Comparison of ENCODE assay signal across 21 mouse cellular contexts in the genomic region with DNA sequence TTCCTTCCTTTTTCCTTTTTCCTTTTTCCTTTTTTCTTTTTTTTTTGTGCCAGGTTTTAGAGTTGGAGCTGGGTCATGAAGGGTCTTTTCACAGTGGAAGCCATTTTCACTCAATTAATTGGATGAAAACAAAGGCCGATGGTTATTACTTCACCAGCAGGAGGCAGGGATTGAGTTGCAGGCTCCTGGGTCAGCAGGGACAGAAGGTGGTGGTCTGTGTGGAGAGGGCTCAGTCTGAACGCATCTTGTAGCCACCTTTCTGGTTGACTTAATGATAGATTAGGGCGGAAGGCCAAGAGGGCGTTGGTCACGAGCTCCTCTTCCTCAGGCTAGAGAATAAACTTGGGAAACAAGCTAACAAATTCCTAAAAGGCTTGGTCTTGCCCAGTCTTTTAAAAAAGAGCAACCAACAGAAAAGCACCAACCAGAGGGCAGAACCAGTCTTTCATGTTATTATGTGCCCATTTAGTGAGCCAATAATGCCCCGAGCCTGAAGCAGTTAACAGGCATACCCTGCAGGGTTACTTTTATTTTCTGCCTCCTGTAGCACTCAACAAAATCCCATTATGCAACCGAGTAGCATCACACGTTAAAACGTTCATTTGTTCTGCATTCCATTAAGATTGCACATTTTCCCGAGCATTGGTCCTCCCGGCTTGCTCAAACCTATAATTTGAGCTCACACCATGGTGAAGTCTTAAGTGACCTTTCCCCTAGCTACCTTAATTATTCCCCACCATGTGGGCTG.
DNase-seq lines count a peak whose midpoint lies in the region; ATAC-seq and TF ChIP-seq lines count a peak whose summit lies in the region.
"Had no signal": no experiment of that assay in that cellular context is flagged by ENCODE, and none has a peak within 500 bp of the region (broad histone marks: within the 10 kb centered on the region; RNA-seq: fewer than 3 reads in every experiment).

No protein-coding gene starts in this region.

- no peaks in the 10 kb centered on the region for H3K27me3 ChIP-seq in neural tube, embryonic 12.5 days (replicated peaks)
- no peaks in the 10 kb centered on the region for H3K27me3 ChIP-seq in neural tube, embryonic 15.5 days (replicated peaks)
- no peaks in the 10 kb centered on the region for H3K27me3 ChIP-seq in forebrain, embryonic 11.5 days (ENCODE audit: control insufficient read depth, insufficient read depth, low read length)
- no peaks in the 10 kb centered on the region for H3K27me3 ChIP-seq in cerebellum, adult 2 months (ENCODE audit: control insufficient read depth, insufficient read depth, low read length)
- H3K27me3 ChIP-seq: embryonic facial prominence, embryonic 12.5 days; liver, embryonic 15.5 days; Patski had no signal

- DNase-seq in forebrain, embryonic 11.5 days (ENCODE audit: low spot score) = no peak
- peak; percentile 30 for DNase-seq in hindlimb bud, embryonic 11.5 days (ENCODE audit: extremely low spot score, low read depth, low spot score)
- no peak for DNase-seq in layer of hippocampus, adult 18-20 months (ENCODE audit: low spot score in 2 of 2)
- DNase-seq in cerebellum, adult 2 months = no peak
- no peak for DNase-seq in spleen, postnatal 14 days (ENCODE audit: low spot score in 2 of 2)
- DNase-seq: adrenal gland, postnatal 10 days; cerebellum, postnatal 25 days; gastrocnemius, postnatal 25 days; kidney, postnatal 4 days; right cerebral cortex, postnatal 4 days had no signal

- H3K9me3 ChIP-seq in neural tube, embryonic 12.5 days = peaks cover 7% of the 10 kb centered on the region; the same call in 1 of the 2 replicates
- H3K9me3 ChIP-seq in neural tube, embryonic 15.5 days (replicated peaks) = no peaks in the 10 kb centered on the region
- peaks cover 5% of the 10 kb centered on the region; the same call in 1 of the 2 replicates for H3K9me3 ChIP-seq in forebrain, embryonic 11.5 days (ENCODE audit: control insufficient read depth, low read length)
- H3K9me3 ChIP-seq: embryonic facial prominence, embryonic 12.5 days had no signal

- WGBS in neural tube, embryonic 12.5 days = 11% methylated on average over 11 of the region's 11 CpGs
- WGBS in neural tube, embryonic 15.5 days = 17% methylated on average over 11 of the region's 11 CpGs
- 5% methylated on average over 11 of the region's 11 CpGs for WGBS in forebrain, embryonic 11.5 days
- 72% methylated on average over 11 of the region's 11 CpGs for WGBS in cerebellum, adult 2 months

- H3K4me3 ChIP-seq in neural tube, embryonic 12.5 days = no peak overlapping the region
- H3K4me3 ChIP-seq in neural tube, embryonic 15.5 days (replicated peaks) = no peak overlapping the region
- no peak overlapping the region for H3K4me3 ChIP-seq in forebrain, embryonic 11.5 days (ENCODE audit: low read depth, low read length)
- no peak overlapping the region for H3K4me3 ChIP-seq in cerebellum, adult 2 months (replicated peaks; ENCODE audit: insufficient read depth, low read depth, low read length)
- H3K4me3 ChIP-seq: embryonic facial prominence, embryonic 12.5 days; erythroblast, embryonic 14.5 days; liver, embryonic 15.5 days; myocyte had no signal

- 0 out of 2 replicates have a peak, but pooled peaks have one; percentile 19 for ATAC-seq in neural tube, embryonic 12.5 days (ENCODE audit: low FRiP score, low read depth)
- ATAC-seq in neural tube, embryonic 15.5 days (ENCODE audit: low FRiP score) = no peak
- ATAC-seq in forebrain, embryonic 11.5 days (replicated peaks; ENCODE audit: low FRiP score) = peak; percentile 78
- ATAC-seq: intestine, embryonic 16.5 days; lung, postnatal 0 days; Patski had no signal

- no peak overlapping the region for H3K27ac ChIP-seq in neural tube, embryonic 12.5 days
- no peak overlapping the region for H3K27ac ChIP-seq in neural tube, embryonic 15.5 days (replicated peaks)
- peak overlapping the region; percentile 25; the same call in 1 of the 2 replicates for H3K27ac ChIP-seq in forebrain, embryonic 11.5 days (ENCODE audit: low read depth, low read length)
- H3K27ac ChIP-seq in cerebellum, adult 2 months (ENCODE audit: insufficient read depth, low read length) = no peak overlapping the region
- H3K27ac ChIP-seq: embryonic facial prominence, embryonic 12.5 days; liver, embryonic 15.5 days; stomach, postnatal 0 days had no signal

- no peaks in the 10 kb centered on the region for H3K36me3 ChIP-seq in neural tube, embryonic 12.5 days
- H3K36me3 ChIP-seq in neural tube, embryonic 15.5 days = no peaks in the 10 kb centered on the region
- no peaks in the 10 kb centered on the region for H3K36me3 ChIP-seq in forebrain, embryonic 11.5 days (ENCODE audit: control insufficient read depth, insufficient read depth, low read length)
- H3K36me3 ChIP-seq: embryonic facial prominence, embryonic 12.5 days; liver, embryonic 15.5 days had no signal

- no peak for TF ChIP-seq POLR2A in cerebellum, adult 2 months (IDR thresholded peaks at IDR 0.05; ENCODE audit: borderline replicate concordance, insufficient read depth, low read length)

- TF ChIP-seq CTCF in cerebellum, adult 2 months (IDR thresholded peaks at IDR 0.05; ENCODE audit: borderline replicate concordance, insufficient read depth, low read depth, low read length) = no peak

- no peak overlapping the region for H3K9ac ChIP-seq in neural tube, embryonic 12.5 days
- H3K9ac ChIP-seq in neural tube, embryonic 15.5 days (replicated peaks) = no peak overlapping the region
- no peak overlapping the region for H3K9ac ChIP-seq in forebrain, embryonic 11.5 days (ENCODE audit: low read length)
- H3K9ac ChIP-seq: embryonic facial prominence, embryonic 12.5 days; liver, embryonic 15.5 days had no signal

- 0 out of 2 replicates have a peak overlapping the region, but pooled peaks have one; percentile 3 for H3K4me2 ChIP-seq in neural tube, embryonic 12.5 days (replicated peaks)
- H3K4me2 ChIP-seq in neural tube, embryonic 15.5 days = no peak overlapping the region
- H3K4me2 ChIP-seq in forebrain, embryonic 11.5 days (ENCODE audit: low read depth, low read length, severe bottlenecking) = peak overlapping the region; percentile 31; the same call in 1 of the 2 replicates
- H3K4me2 ChIP-seq: embryonic facial prominence, embryonic 12.5 days; liver, embryonic 15.5 days; midbrain, embryonic 11.5 days had no signal

- H3K4me1 ChIP-seq in neural tube, embryonic 12.5 days = peaks cover 16% of the 10 kb centered on the region
- H3K4me1 ChIP-seq in neural tube, embryonic 15.5 days = peaks cover 11% of the 10 kb centered on the region; the same call in 1 of the 2 replicates
- peaks cover 9% of the 10 kb centered on the region for H3K4me1 ChIP-seq in forebrain, embryonic 11.5 days (replicated peaks; ENCODE audit: control insufficient read depth, insufficient read depth, low read length)
- no peaks in the 10 kb centered on the region for H3K4me1 ChIP-seq in cerebellum, adult 2 months (ENCODE audit: control insufficient read depth, insufficient read depth, low read length)
- H3K4me1 ChIP-seq: liver, embryonic 15.5 days had no signal
